Mouse (Mus musculus) left cerebral cortex, adult 8-10 months (tissue): Measurements from ENCODE around the gene Tas2r126. TPM values are rescaled to one million over a fixed set of nuclear protein-coding genes. Genes with fewer than 3 reads are reported as not detected.

Experiments used
- DNase-seq, 2 experiments: peaks; one replicate each; pipeline ENCODE4 v3.0.0; 2022; ENCODE audit warnings: low spot score in 2 of 2
- total RNA-seq, 4 experiments: library from RNA; stranded (reverse); gene quantifications; 2 replicates each; pipeline ENCODE4 v1.2.4; 2022

Gene Tas2r126
- total RNA-seq, 4 experiments from 2014 or later = not detected

DNA sequence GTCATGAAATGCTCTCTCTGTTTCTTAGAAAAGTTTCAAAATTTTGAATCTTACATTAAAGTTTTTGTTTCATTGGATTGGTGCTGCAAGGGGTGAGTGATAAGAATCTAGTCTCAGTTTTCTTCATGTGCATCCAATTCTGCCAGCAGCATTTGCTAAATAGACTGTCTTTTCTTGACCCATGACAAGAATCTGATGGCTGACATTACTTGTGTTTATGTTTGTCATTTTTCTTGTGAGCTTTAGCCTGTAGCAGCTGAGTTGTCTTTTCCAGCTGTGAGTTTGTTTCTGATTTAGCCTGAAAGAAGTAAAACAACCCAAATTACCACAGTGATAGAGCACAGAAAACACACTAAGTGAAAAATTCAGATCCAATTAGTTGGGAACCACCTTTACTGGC is 50.3 kb downstream of the Tas2r126 start:
- DNase-seq = no peak

Other genes with a start within 250 kb of the Tas2r126 start
- gene Tas2r144, start 219.2 kb upstream of the Tas2r126 start, total RNA-seq = not detected
- gene Gstk1, start 188.6 kb upstream of the Tas2r126 start, total RNA-seq = 10 to 100 TPM; 11.3 to 13.8 (median 11.7) TPM
- not detected for gene Tmem139, start 172.6 kb upstream of the Tas2r126 start, total RNA-seq
- 10 to 100 TPM; 20.7 to 22.6 (median 22.0) TPM for gene Casp2, start 169.6 kb upstream of the Tas2r126 start, total RNA-seq
- 1 to 10 TPM; 4.3 to 4.8 (median 4.4) TPM for gene Clcn1, start 147.8 kb upstream of the Tas2r126 start, total RNA-seq
- gene Fam131b, start 109.9 kb upstream of the Tas2r126 start, total RNA-seq = 100 to 1,000 TPM; 112 to 128 (median 121) TPM
- 10 to 100 TPM; 42.1 to 50.3 (median 47.5) TPM for gene Zyx, start 84.9 kb upstream of the Tas2r126 start, total RNA-seq
- gene Epha1, start 61.3 kb upstream of the Tas2r126 start, total RNA-seq = under 1 TPM in 3 of 4 experiments, not detected in 1; 0.23 to 0.68 (median 0.28) TPM
- gene Tas2r143, start 34.3 kb upstream of the Tas2r126 start, total RNA-seq = not detected
- gene Tas2r135, start 29.1 kb upstream of the Tas2r126 start, total RNA-seq = not detected
- not detected for gene Olfr458, start 30.7 kb downstream of the Tas2r126 start, total RNA-seq
- gene Olfr457, start 41.8 kb downstream of the Tas2r126 start, total RNA-seq = not detected
- not detected for gene Olfr456, start 52.7 kb downstream of the Tas2r126 start, total RNA-seq
- not detected for gene Olfr455, start 113.1 kb downstream of the Tas2r126 start, total RNA-seq
- not detected for gene Tcaf3, start 163.2 kb downstream of the Tas2r126 start, total RNA-seq
- gene Tcaf2, start 210.7 kb downstream of the Tas2r126 start, total RNA-seq = under 1 TPM; 0.40 to 0.91 (median 0.58) TPM